17 mouse cellular contexts compared by ENCODE assay signal in genomic region chr4:137730757-137731156, GRCm38 (mm10).
DNase-seq lines count a peak whose midpoint lies in the region; TF ChIP-seq lines count a peak whose summit lies in the region.
"Had no signal": no experiment of that assay in that cellular context is flagged by ENCODE, and none has a peak within 500 bp of the region (broad histone marks: within the 10 kb centered on the region; RNA-seq: fewer than 3 reads in every experiment).

No protein-coding gene starts in this region.

- TF ChIP-seq CTCF in cerebellum, adult 2 months (IDR thresholded peaks at IDR 0.05; ENCODE audit: borderline replicate concordance, insufficient read depth, low read depth, low read length): no peak

- peak; percentile 67 for DNase-seq in adrenal gland, adult 2 months
- DNase-seq in adrenal gland, adult 18-20 months (ENCODE audit: low spot score in 2 of 2): no peak
- peak; percentile 66 to 75 for DNase-seq in cerebellum, adult 2 months
- no peak for DNase-seq in cerebellum, adult 11 months
- DNase-seq in NIH3T3 (ENCODE audit: low read depth): peak; percentile 49
- no peak for DNase-seq in retina, embryonic 14.5 days (ENCODE audit: low spot score)
- no peak for DNase-seq in thymus, postnatal 0 days (ENCODE audit: low spot score)

- H3K27ac ChIP-seq in cerebellum, adult 2 months (ENCODE audit: insufficient read depth, low read length): peak overlapping the region; percentile 32
- H3K27ac ChIP-seq: embryonic facial prominence, embryonic 12.5 days; heart, embryonic 10.5 days; heart, embryonic 15.5 days; hindbrain, embryonic 12.5 days; hindbrain, postnatal 0 days; intestine, embryonic 15.5 days; layer of hippocampus, adult 2 months; left cerebral cortex, adult 2 months; limb, embryonic 13.5 days; neural tube, embryonic 12.5 days had no signal

- no peaks in the 10 kb centered on the region for H3K27me3 ChIP-seq in cerebellum, adult 2 months (ENCODE audit: control insufficient read depth, insufficient read depth, low read length)

- H3K4me1 ChIP-seq in cerebellum, adult 2 months (ENCODE audit: control insufficient read depth, insufficient read depth, low read length): peaks cover 63% of the 10 kb centered on the region

- H3K4me3 ChIP-seq in cerebellum, adult 2 months (replicated peaks; ENCODE audit: insufficient read depth, low read depth, low read length): no peak overlapping the region
- H3K4me3 ChIP-seq: embryonic facial prominence, embryonic 12.5 days; heart, embryonic 10.5 days; heart, embryonic 15.5 days; hindbrain, embryonic 12.5 days; intestine, embryonic 15.5 days; layer of hippocampus, adult 2 months; left cerebral cortex, adult 2 months; limb, embryonic 13.5 days; neural tube, embryonic 12.5 days had no signal

- 42% methylated on average over 8 of the region's 8 CpGs for WGBS in cerebellum, adult 2 months

- TF ChIP-seq POLR2A in cerebellum, adult 2 months (IDR thresholded peaks at IDR 0.05; ENCODE audit: borderline replicate concordance, insufficient read depth, low read length): no peak

Comparison
In these comparisons a context has a peak if more than half of its experiments do, and no peak if none do; other contexts are left out.
1. DNase-seq: peak in adrenal gland, adult 2 months (single experiment), cerebellum, adult 2 months (2 of 2) and NIH3T3 (single experiment); none in adrenal gland, adult 18-20 months (0 of 2), cerebellum, adult 11 months (single experiment), retina, embryonic 14.5 days (single experiment) and thymus, postnatal 0 days (single experiment).